25 mouse cellular contexts compared by ENCODE assay signal in the genomic region with DNA sequence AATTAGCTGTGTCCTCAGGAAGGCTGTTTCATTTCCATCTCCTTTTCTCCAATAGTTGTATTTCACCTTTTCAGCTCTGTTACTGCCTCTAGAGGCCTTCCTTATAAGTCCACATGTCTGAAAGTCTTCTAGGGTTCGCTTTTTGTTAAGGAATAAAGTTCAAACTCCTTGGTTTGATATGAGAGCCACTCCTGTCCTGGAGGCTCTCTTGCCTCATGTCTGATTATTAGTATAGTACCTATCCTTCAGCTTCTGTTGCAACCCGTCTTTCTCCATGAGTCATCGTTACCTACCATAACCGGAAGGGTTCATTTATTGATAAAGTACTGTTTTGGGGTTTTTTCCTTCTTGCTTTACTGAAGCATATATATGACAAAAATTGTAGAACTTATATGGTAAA. TPM values are rescaled to one million over a fixed set of nuclear protein-coding genes. Genes with fewer than 3 reads are reported as not detected.
DNase-seq lines count a peak whose midpoint lies in the region; ATAC-seq and TF ChIP-seq lines count a peak whose summit lies in the region.
"Had no signal": no experiment of that assay in that cellular context is flagged by ENCODE, and none has a peak within 500 bp of the region (broad histone marks: within the 10 kb centered on the region; RNA-seq: fewer than 3 reads in every experiment).

No protein-coding gene starts in this region.

- dilution Hi-C loops in CH12.LX (cut with MboI; ENCODE audit: extremely low pct_ligation_motif_present, extremely low pct_unique_long_range_greater_than_20kb, low sequenced_read_pairs): no loop called here

- peak; percentile 75 for ATAC-seq in intestine, embryonic 16.5 days
- ATAC-seq: CD4-positive, CD25-positive, alpha-beta regulatory T cell, adult 4 months; forebrain, embryonic 15.5 days; forebrain, postnatal 0 days had no signal

- peaks cover 8% of the 10 kb centered on the region for H3K9me3 ChIP-seq in CH12.LX (replicated peaks; ENCODE audit: low read length)
- 0 out of 2 replicates have a peak, but pooled peaks cover 3% of the 10 kb centered on the region for H3K9me3 ChIP-seq in intestine, embryonic 16.5 days (ENCODE audit: control insufficient read depth, low read length)
- H3K9me3 ChIP-seq: forebrain, embryonic 15.5 days had no signal

- in situ Hi-C loops in CH12.LX (cut with MboI; ENCODE audit: low pct_ligation_motif_present, low pct_unique_long_range_greater_than_20kb, low sequenced_read_pairs): no loop called here

- peaks cover 7 to 28% of the 10 kb centered on the region in 2 experiments; a peak in 3 of 4 replicates for H3K4me1 ChIP-seq in CH12.LX (ENCODE audit: control insufficient read depth in 1 of 2, insufficient read depth in 2 of 2)
- H3K4me1 ChIP-seq in intestine, embryonic 16.5 days (ENCODE audit: control insufficient read depth, insufficient read depth, low read length): peaks cover 11% of the 10 kb centered on the region

- WGBS in intestine, embryonic 16.5 days: 82% methylated on average over 4 of the region's 4 CpGs

- H3K27ac ChIP-seq in CH12.LX (ENCODE audit: insufficient read depth, low read depth): no peak overlapping the region
- no peak overlapping the region for H3K27ac ChIP-seq in intestine, embryonic 16.5 days (ENCODE audit: low read length)
- H3K27ac ChIP-seq: embryonic facial prominence, embryonic 13.5 days; embryonic facial prominence, embryonic 15.5 days; forebrain, embryonic 10.5 days; forebrain, embryonic 12.5 days; forebrain, embryonic 15.5 days had no signal

- no peak for TF ChIP-seq RAD21 in CH12.LX (IDR thresholded peaks at IDR 0.05; ENCODE audit: low read depth, low read length)

- peak overlapping the region; percentile 71; the same call in 1 of the 2 replicates for H3K4me2 ChIP-seq in CH12.LX (ENCODE audit: insufficient read depth, low read depth, poor library complexity, severe bottlenecking)
- no peak overlapping the region for H3K4me2 ChIP-seq in intestine, embryonic 16.5 days (ENCODE audit: low read depth, low read length)
- H3K4me2 ChIP-seq: embryonic facial prominence, embryonic 13.5 days; embryonic facial prominence, embryonic 15.5 days; forebrain, embryonic 12.5 days; forebrain, embryonic 15.5 days had no signal

- DNase-seq in heart, adult 11 months: peak; percentile 22
- DNase-seq in heart, postnatal 10 days: no peak
- DNase-seq in CH12.LX (ENCODE audit: extremely low read depth): no peak
- no peak for DNase-seq in frontal cortex, postnatal 14 days (ENCODE audit: low spot score in 2 of 2)
- no peak for DNase-seq in kidney, postnatal 10 days
- DNase-seq: adrenal gland, adult 2 months; adrenal gland, postnatal 10 days; adrenal gland, postnatal 25 days; B cell, adult 2 months; cerebellum, adult 11 months; cerebellum, adult 18-20 months; cerebellum, adult 8-10 months; cerebellum, adult 9-11 months; cerebellum, postnatal 14 days; cerebellum, postnatal 36 days; embryo, embryonic 11 days; forebrain, postnatal 0 days had no signal

- H3K4me3 ChIP-seq in CH12.LX (replicated peaks in 1 of 3; ENCODE audit: low read depth in 2 of 3, low read length in 2 of 3, poor library complexity in 1 of 3): no peak overlapping the region
- H3K4me3 ChIP-seq in intestine, embryonic 16.5 days (ENCODE audit: low read length): no peak overlapping the region
- H3K4me3 ChIP-seq: embryonic facial prominence, embryonic 13.5 days; embryonic facial prominence, embryonic 15.5 days; erythroblast, embryonic 14.5 days; forebrain, embryonic 10.5 days; forebrain, embryonic 12.5 days; forebrain, embryonic 15.5 days had no signal

- no peak for TF ChIP-seq EP300 in CH12.LX (IDR thresholded peaks at IDR 0.05; ENCODE audit: low read length)

- intact Hi-C loops in heart, postnatal 10 days (cut with DNase I): loop anchor here (10.0 kb wide), 1 partner anchor 288 kb away; the partner anchor contains the start of gene Ranbp6

- TF ChIP-seq POLR2A in CH12.LX (IDR thresholded peaks at IDR 0.05; ENCODE audit: low read depth, low read length): no peak

- no peaks in the 10 kb centered on the region for H3K27me3 ChIP-seq in CH12.LX (replicated peaks)
- no peaks in the 10 kb centered on the region for H3K27me3 ChIP-seq in intestine, embryonic 16.5 days (replicated peaks; ENCODE audit: control insufficient read depth, insufficient read depth, low read length)
- H3K27me3 ChIP-seq: embryonic facial prominence, embryonic 13.5 days; embryonic facial prominence, embryonic 15.5 days; forebrain, embryonic 12.5 days; forebrain, embryonic 15.5 days had no signal

- no peak for TF ChIP-seq CTCF in CH12.LX (conservative IDR thresholded peaks at IDR 0.05 in 1 of 2, IDR thresholded peaks at IDR 0.05 in 1 of 2; ENCODE audit: low read depth in 2 of 2, low read length in 2 of 2)

- H3K36me3 ChIP-seq in CH12.LX (replicated peaks in 1 of 2; ENCODE audit: control insufficient read depth in 1 of 2, insufficient read depth in 1 of 2, low read length in 1 of 2): peaks cover 0 to 4% of the 10 kb centered on the region in 2 experiments
- no peaks in the 10 kb centered on the region for H3K36me3 ChIP-seq in intestine, embryonic 16.5 days (ENCODE audit: control insufficient read depth, insufficient read depth, low read length)
- H3K36me3 ChIP-seq: embryonic facial prominence, embryonic 15.5 days; forebrain, embryonic 12.5 days; forebrain, embryonic 15.5 days had no signal

- peaks cover 37% of the 10 kb centered on the region for H3K79me2 ChIP-seq in CH12.LX (replicated peaks; ENCODE audit: control insufficient read depth, extremely low read depth, insufficient read depth, poor library complexity, severe bottlenecking)

- H3K9ac ChIP-seq in CH12.LX (ENCODE audit: insufficient read depth, low read depth): no peak overlapping the region
- no peak overlapping the region for H3K9ac ChIP-seq in intestine, embryonic 16.5 days (ENCODE audit: low read depth, low read length)
- H3K9ac ChIP-seq: embryonic facial prominence, embryonic 13.5 days; embryonic facial prominence, embryonic 15.5 days; forebrain, embryonic 12.5 days; forebrain, embryonic 15.5 days; forebrain, postnatal 0 days had no signal

TF ChIP-seq in CH12.LX, 34 proteins besides CTCF, POLR2A, EP300 and RAD21:
- TF ChIP-seq SMC3 (IDR thresholded peaks at IDR 0.05; ENCODE audit: low read depth, low read length) (no peak), KAT2A (IDR thresholded peaks at IDR 0.05; ENCODE audit: insufficient replicate concordance, low read length) (no peak), CHD1 (IDR thresholded peaks at IDR 0.05; ENCODE audit: low read depth, low read length) (no peak), ELF1 (IDR thresholded peaks at IDR 0.05; ENCODE audit: low read depth, low read length) (no peak), MAFK (IDR thresholded peaks at IDR 0.05; ENCODE audit: insufficient replicate concordance, low read length) (no peak), MAZ (IDR thresholded peaks at IDR 0.05; ENCODE audit: low read depth, low read length) (no peak), BHLHE40 (IDR thresholded peaks at IDR 0.05; ENCODE audit: low read depth, low read length) (no peak), PAX5 (IDR thresholded peaks at IDR 0.05; ENCODE audit: low read length) (no peak), TCF12 (IDR thresholded peaks at IDR 0.05; ENCODE audit: low read depth, low read length) (no peak), NRF1 (IDR thresholded peaks at IDR 0.05; ENCODE audit: low read depth, low read length) (no peak)

RNA-seq across cellular contexts. Expression of gene Ric1, which starts 5.2 kb away (rescaled TPM):
- total RNA-seq in heart, postnatal 10 days (2021): 10 to 100 TPM; 32.8 to 36.3 TPM
- total RNA-seq in CH12.LX (2012; rRNA removed) (17.4 and 17.9 TPM in 2 replicates), CH12.LX (2014; rRNA removed) (11.2 and 13.7 TPM in 2 replicates)
- 16.3 and 18.4 TPM in 2 replicates for polyA plus RNA-seq in CH12.LX (2012; ENCODE audit: insufficient read length, low read depth)
- polyA plus RNA-seq in intestine, embryonic 16.5 days (2015; fragmentation: Nextera tagmentation; extraction: Ambion mirVana): 8.0 and 9.0 TPM in 2 replicates
